Mouse (Mus musculus) myocyte (in vitro differentiated cells): ENCODE data around the gene Enkur.

Experiments used
- CEBPB ChIP-seq: IDR thresholded peaks from 2 replicates; pipeline ENCODE4 v1.6.1; 2011; ENCODE audit warnings: mild to moderate bottlenecking, moderate library complexity; ENCODE audit not compliant: poor library complexity, insufficient read depth, severe bottlenecking
- E2F4 ChIP-seq: IDR thresholded peaks from one replicate; pipeline ENCODE4 v1.6.1; 2011; ENCODE audit warnings: mild to moderate bottlenecking, control low read depth, moderate library complexity; ENCODE audit not compliant: insufficient read depth
- MAX ChIP-seq: IDR thresholded peaks from one replicate; pipeline ENCODE4 v1.6.1; 2011; ENCODE audit warnings: low read depth, mild to moderate bottlenecking, control low read depth
- MYOD1 ChIP-seq, 3 experiments: IDR thresholded peaks; one replicate each; pipeline ENCODE4 v1.6.1; 2011; ENCODE audit warnings: control low read depth in 2 of 3, low read depth in 2 of 3, mild to moderate bottlenecking in 2 of 3, moderate library complexity in 1 of 3; ENCODE audit not compliant: insufficient read length in 2 of 3, control insufficient read depth in 1 of 3
- POLR2A ChIP-seq: IDR thresholded peaks from one replicate; pipeline ENCODE4 v1.6.1; 2011; ENCODE audit warnings: low read depth, mild to moderate bottlenecking, control low read depth, moderate library complexity; ENCODE audit not compliant: insufficient read length
- POLR2AphosphoS2 ChIP-seq: IDR thresholded peaks from one replicate; pipeline ENCODE4 v1.6.1; 2011; ENCODE audit warnings: low read depth, control low read depth; ENCODE audit not compliant: insufficient read length
- TCF12 ChIP-seq: IDR thresholded peaks from one replicate; pipeline ENCODE4 v1.6.1; 2011; ENCODE audit warnings: mild to moderate bottlenecking, control low read depth; ENCODE audit not compliant: poor library complexity, insufficient read depth, severe bottlenecking
- USF1 ChIP-seq: IDR thresholded peaks from one replicate; pipeline ENCODE4 v1.6.1; 2011; ENCODE audit warnings: low read depth, mild to moderate bottlenecking, control low read depth, moderate library complexity

- no peak for TF ChIP-seq MAX
- no peak for TF ChIP-seq POLR2A
- no peak for TF ChIP-seq TCF12
- TF ChIP-seq POLR2AphosphoS2, result no peak
- no peak for TF ChIP-seq E2F4
- peak; percentile 75 for TF ChIP-seq CEBPB
- no peak for TF ChIP-seq MYOD1 (IDR thresholded peaks at IDR 0.05; ENCODE audit: control insufficient read depth in 1 of 3, insufficient read length in 2 of 3, low read depth in 2 of 3)
- no peak for TF ChIP-seq USF1
Observed at GRCm38 (mm10) chr2:21146486-21146885, 58.7 kb downstream of the Enkur start.
